Mouse (Mus musculus): Measurements from ENCODE around the gene Mta3.

DNA sequence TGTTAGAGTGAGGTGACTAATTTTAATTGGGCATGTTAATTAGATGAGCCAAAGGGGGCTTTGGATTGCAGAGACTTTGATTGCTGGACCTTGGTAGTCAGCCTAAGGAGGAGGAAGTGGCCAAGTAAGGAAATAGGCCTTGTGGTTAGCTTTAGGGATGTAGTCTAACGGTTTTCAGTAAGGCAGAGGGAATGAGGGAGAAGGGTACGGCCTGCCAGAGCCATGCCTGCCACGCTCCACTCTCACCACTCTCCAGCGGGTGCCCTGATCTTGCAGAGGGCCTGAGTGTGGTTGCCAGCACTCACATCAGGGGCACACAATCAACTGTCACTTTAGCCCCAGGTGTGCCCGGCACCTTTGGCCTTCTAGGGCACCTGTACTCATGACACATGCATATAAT lies 84.2 kb downstream of the Mta3 start:
- TF ChIP-seq CTCF (IDR thresholded peaks at IDR 0.05; ENCODE audit: borderline replicate concordance, control insufficient read depth, extremely low read depth, insufficient read depth, low read length, poor library complexity) (no peak), POLR2A (IDR thresholded peaks at IDR 0.05; ENCODE audit: control insufficient read depth, extremely low read depth, insufficient read depth, low read length, poor library complexity) (no peak)

Measured in thymus, adult 2 months (tissue).